Mouse (Mus musculus) left cerebral cortex, adult 2 months (tissue): ENCODE data around the gene Sptbn1. TPM values are rescaled to one million over a fixed set of nuclear protein-coding genes. Genes with fewer than 3 reads are reported as not detected.

Experiments
- DNase-seq, 2 experiments: peaks; one replicate each; pipeline ENCODE4 v3.0.0; 2021 to 2022; ENCODE audit warnings: low spot score in 2 of 2, mixed read lengths in 1 of 2; ENCODE audit errors: extremely low spot score in 1 of 2
- H3K27ac ChIP-seq: fragments of 200-600 bp; 2 replicates; pipeline ENCODE4 v1.8.1; 2022
- H3K4me3 ChIP-seq: fragments of 200-600 bp; 2 replicates; pipeline ENCODE4 v1.8.1; 2022
- CTCF ChIP-seq: fragments of 200-600 bp; IDR thresholded peaks from 2 replicates; pipeline ENCODE4 v1.8.1; 2022; ENCODE audit warnings: antibody characterized with exemption, mild to moderate bottlenecking, moderate library complexity
- intact Hi-C: fragments of 180-260 bp; cut with DNase I; formaldehyde crosslinking; loops from one replicate; pipeline ENCODE4 v1.15.1; 2025
- total RNA-seq, 2 experiments: library from RNA; stranded (reverse); gene quantifications; 2 replicates each; pipeline ENCODE4 v1.2.3; 2021

Gene Sptbn1
- total RNA-seq, 2 experiments from 2014 or later = 601 to 602 TPM

GRCm38 (mm10) chr11:30161744-30162143, 106.2 kb downstream of the Sptbn1 start:
- Histone ChIP-seq H3K4me3 (no peak overlapping the region), H3K27ac (peak overlapping the region; percentile 66)
- intact Hi-C loops = loop anchor here (5.0 kb wide), 1 partner anchor 106 kb away; the partner anchor contains the start of gene Sptbn1
- DNase-seq = no peak
- no peak for TF ChIP-seq CTCF

DNA sequence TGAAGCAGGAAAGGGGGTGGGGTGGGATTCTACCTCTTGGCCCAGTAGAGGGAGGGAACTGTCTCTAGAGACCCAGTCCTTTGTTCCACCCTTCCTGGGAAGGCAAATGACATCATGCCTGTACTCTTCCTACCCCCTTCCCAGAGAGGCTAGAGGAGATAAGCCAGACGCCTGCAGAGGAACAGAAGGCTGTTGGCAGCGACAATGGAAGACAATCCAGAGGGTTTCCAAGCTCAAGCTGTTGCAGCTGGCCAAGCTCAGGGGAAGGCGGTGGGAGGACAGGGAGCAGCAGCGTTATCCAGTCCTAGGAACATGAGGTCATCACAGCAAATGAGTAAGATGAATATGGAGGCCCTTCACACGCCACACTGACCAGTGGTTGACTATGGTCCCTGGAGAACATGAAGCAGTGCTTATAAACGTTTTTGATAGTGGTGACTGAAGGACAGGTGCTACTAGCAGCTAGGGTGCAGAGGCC, 106.8 kb downstream of the Sptbn1 start:
- H3K4me3 ChIP-seq = no peak overlapping the region
- intact Hi-C loops = loop anchor here (5.0 kb wide), 1 partner anchor 106 kb away; the partner anchor contains the start of gene Sptbn1
- no peak; the same call in 1 of the 2 replicates for TF ChIP-seq CTCF
- peak overlapping the region; percentile 66 for H3K27ac ChIP-seq
- DNase-seq = peak in 1 of 2 experiments; percentile 45

DNA sequence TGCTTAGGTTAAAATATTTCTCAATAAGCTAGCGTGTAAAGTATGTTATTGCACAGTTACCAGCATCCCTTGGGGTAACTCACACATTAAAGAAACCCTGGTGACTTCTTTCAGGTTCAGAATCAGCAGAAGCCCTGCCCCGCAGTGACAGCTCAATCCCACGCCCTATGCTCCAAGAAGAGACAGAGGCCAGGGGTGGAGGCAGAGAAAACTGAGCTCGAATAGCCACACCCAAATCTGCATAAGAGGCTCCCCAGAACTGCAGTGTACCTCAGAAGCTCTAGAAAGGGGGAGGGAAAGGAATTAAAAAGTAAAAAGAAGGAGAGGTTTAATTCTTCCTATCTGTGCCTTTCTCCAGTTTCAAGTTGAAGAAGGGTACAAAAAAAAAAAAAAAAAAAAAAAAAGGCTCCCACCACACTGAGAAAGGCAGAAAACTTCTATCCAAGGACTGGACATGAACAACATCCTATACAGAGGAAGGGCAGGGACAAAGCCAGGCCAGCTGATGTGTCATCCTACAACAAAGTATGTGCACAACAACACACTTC, 107.3 kb downstream of the Sptbn1 start:
- peak overlapping the region; percentile 66; the same call in 1 of the 2 replicates for H3K27ac ChIP-seq
- TF ChIP-seq CTCF = no peak
- intact Hi-C loops = loop anchor here (5.0 kb wide), 1 partner anchor 107 kb away; the partner anchor contains the start of gene Sptbn1
- DNase-seq = no peak
- H3K4me3 ChIP-seq = no peak overlapping the region

DNA sequence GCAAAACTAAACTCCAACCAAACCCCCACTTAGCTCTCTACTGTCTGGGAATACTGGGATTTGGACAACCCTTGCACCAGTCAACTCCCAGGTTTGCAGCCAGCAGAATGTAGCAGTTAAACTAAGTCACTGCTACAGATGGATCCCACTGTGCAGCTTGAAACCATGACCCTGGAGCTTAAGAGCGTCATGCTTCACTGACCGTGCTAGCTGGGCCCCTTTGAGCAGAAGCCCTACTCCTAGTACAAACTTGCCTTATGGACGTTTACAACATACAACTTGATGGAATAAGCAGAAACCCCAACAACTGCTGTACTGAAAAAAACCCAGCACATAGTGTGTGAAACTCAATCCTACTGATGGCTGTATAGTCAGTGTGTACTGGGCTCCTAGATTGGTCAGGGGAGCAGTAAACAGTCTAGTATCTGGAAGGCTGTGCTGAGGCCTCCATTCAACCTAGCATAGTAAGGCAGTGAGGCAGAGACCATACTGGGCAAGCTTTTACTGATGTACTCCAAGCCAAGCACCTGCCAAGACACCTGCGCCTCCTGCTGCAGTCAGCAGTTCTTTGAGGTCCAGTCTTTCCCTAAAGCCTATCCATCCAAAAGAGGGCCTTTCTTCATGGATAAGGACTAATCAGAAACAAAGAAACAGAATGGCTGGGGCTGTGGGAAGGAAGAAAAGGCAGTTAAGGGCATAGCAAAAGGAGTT, 108.3 kb downstream of the Sptbn1 start:
- H3K4me3 ChIP-seq = no peak overlapping the region
- no peak overlapping the region for H3K27ac ChIP-seq
- intact Hi-C loops = loop anchor here (5.0 kb wide), 1 partner anchor 108 kb away; the partner anchor contains the start of gene Sptbn1
- DNase-seq = no peak
- no peak for TF ChIP-seq CTCF

DNA sequence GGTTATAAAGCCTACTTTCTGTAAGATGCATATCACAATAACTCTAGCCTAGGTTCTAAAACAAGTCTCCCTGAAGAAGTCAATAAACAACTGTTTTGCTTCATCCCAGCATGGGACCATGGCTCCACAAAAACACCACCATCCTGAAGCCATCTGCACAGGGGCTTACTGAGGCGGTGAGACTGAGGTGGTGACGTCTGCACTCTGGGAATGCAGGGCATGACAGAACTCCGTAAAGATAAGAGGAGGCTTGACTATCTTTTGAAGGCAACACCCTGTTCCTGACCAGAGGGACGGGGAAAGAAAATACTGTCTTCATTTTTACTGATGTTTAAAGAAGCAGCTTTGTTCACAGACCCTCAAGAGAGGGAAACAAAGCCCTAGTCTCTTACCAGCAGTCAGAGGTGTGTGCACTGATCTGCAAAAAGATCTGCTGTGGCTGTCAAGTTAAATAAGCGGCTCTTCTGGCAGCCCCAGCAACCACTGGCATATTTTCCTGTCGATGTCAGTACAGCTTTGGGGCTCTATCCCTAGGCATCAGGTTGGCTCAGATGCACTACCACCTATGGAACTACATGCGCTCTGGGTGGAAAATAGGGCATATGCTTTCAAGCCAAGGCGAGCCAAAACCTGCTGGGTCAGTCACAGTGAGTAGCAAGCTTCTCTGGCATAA, 109.8 kb downstream of the Sptbn1 start:
- Histone ChIP-seq H3K27ac (peak overlapping the region; percentile 36; the same call in 1 of the 2 replicates), H3K4me3 (no peak overlapping the region)
- TF ChIP-seq CTCF = no peak
- intact Hi-C loops = no loop called here
- no peak for DNase-seq

GRCm38 (mm10) chr11:30155887-30156286, 112.1 kb downstream of the Sptbn1 start:
- no peak for DNase-seq
- TF ChIP-seq CTCF = no peak
- H3K4me3 ChIP-seq = no peak overlapping the region
- H3K27ac ChIP-seq = no peak overlapping the region
- intact Hi-C loops = no loop called here

DNA sequence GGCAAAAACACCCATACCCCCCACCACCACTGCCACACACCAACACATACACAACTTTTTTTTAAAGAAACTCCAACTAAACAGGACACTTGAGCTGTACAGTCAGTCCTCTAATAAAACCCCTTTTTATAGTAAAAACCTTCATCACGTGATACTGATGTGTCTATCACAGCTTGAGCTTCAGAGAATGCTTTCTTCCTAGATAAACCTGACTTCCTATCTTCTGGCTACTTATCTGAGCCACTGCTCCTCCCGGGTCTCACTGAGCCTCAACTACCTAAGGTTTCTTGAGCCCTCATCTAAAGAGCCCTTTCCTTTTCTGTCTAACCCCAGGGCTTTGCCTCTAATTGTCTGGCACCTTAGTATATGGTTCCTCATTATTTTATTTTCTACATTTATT, 113.0 kb downstream of the Sptbn1 start:
- TF ChIP-seq CTCF = no peak
- intact Hi-C loops = no loop called here
- H3K4me3 ChIP-seq = no peak overlapping the region
- DNase-seq = no peak
- no peak overlapping the region for H3K27ac ChIP-seq

GRCm38 (mm10) chr11:30148888-30149287, 119.1 kb downstream of the Sptbn1 start:
- intact Hi-C loops = loop anchor here (2.0 kb wide), 1 partner anchor 500 kb away; the partner anchor contains the start of gene Acyp2
- no peak overlapping the region for H3K4me3 ChIP-seq
- no peak for DNase-seq
- H3K27ac ChIP-seq = peak overlapping the region; percentile 33; the same call in 1 of the 2 replicates
- TF ChIP-seq CTCF = no peak

GRCm38 (mm10) chr11:30148378-30148777, 119.6 kb downstream of the Sptbn1 start:
- H3K27ac ChIP-seq = no peak overlapping the region
- no peak overlapping the region for H3K4me3 ChIP-seq
- no peak for TF ChIP-seq CTCF
- DNase-seq = no peak
- intact Hi-C loops = loop anchor here (2.0 kb wide), 1 partner anchor 500 kb away; the partner anchor contains the start of gene Acyp2

- no peak overlapping the region for H3K27ac ChIP-seq
- no peak overlapping the region for H3K4me3 ChIP-seq
- intact Hi-C loops = loop anchor here (2.0 kb wide), 1 partner anchor 501 kb away; the partner anchor contains the start of gene Acyp2
- DNase-seq = no peak
- TF ChIP-seq CTCF = no peak; the same call in 1 of the 2 replicates
These were observed 120.1 kb downstream of the Sptbn1 start for GRCm38 (mm10) chr11:30147882-30148281.

DNA sequence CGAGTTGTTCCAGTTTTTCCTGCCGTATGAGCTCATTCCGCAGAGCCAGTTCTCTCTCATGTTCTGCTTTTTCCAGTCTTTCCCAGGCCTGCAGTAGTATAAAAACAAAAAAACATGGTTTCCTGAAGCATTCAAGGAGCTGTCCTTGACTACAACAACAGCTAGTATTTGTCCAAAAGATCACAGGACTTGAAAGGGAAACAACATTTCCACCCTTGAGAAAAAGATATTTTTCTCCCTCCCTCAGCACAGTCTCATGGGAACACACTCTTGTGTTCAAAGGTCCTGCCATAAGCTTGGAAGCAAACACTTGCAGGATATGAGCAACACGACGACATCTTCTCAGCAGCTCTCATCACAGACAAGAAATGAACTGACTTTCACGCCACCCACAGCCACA, 124.9 kb downstream of the Sptbn1 start:
- TF ChIP-seq CTCF = no peak
- intact Hi-C loops = loop anchor here (5.0 kb wide), 1 partner anchor 124 kb away; the partner anchor contains the start of gene Sptbn1

More for the DNA sequence above, 124.9 kb downstream of the Sptbn1 start:
- DNase-seq = no peak
- no peak overlapping the region for H3K4me3 ChIP-seq
- no peak overlapping the region for H3K27ac ChIP-seq
